Mouse (Mus musculus) T-helper 1 cell (primary cell): ENCODE results near the gene Kat5.

ENCODE experiments used
- in situ Hi-C: fragments of 300-600 bp; cut with MboI, MseI; formaldehyde crosslinking; loops from one replicate; pipeline ENCODE4 v1.15.1; 2025; ENCODE audit warnings: high pct_unique_total_duplicates

Gene Kat5

DNA sequence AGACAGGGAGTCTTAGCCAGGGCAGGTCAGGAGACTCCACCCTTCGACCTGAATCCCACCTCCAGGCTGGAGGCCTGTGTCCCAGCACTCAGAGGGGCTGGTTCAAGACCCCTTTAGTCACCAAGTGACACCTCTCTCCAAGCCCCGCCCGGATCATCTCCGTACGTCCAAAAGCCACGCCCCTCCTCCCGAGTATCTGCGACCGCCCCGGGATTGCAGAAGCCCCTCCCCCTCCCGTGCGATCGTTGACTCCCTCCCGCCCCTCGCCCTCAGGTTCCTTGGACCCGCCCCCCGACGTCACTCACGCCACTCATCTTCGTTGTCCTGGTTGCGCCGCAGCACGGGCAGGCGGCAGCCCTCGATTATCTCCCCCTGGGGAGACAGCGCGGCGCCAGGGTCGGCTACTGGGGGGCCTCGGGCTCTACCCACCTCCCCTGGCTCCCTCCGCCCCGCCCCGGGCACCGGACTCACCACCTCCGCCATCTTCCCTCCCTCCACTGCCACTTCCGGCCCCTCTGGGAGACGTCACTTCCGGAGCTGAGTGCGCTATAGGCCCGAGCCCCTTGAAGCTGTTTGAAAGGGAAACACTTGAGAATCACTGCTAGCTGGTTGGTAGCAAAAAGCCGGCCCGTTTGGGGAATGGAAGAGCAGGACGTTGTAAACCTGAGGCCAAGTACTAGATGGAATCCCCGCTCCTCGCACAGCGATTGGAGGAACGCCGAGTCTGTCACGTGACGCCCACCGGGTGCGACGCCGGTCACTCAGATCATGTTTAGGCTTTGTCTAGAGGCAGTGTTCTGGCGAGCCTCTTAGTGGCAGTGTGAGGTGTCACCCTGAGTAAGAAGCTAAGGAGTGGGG lies at the start of gene Kat5:
Gene Kat5, minus strand, starts transcription at position 691 of the 858 bp plus-strand sequence.
- in situ Hi-C loops, result no loop called here

DNA sequence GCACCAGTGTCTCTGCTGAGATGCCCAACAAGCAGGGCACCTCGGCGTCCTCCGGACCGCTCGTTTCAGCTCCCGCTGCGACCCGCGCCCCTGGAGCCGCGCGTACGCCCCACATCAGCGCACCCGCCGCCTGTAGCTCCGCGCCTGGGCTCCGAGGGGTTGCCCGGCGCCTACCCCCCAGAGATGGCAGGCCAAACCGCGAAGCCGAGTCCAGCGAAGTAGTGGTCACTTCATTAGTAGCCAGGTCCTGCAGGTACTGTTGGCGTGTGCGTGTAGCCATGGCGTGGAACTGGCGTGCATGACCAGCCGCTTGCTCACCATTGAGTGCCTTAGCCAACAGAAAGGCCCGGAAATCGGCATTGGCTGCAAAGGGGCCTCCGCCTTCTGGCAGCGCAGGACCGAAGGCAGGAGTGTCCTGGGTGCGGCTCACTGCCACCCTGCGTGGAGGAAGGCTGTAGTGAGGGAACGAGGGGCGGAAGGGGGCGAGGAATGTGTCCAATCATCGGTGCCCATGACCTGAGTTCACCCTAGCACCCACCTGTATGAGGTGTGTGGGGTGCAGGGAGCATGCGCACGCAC lies 44.8 kb upstream of the Kat5 start:
- in situ Hi-C loops, result no loop called here

DNA sequence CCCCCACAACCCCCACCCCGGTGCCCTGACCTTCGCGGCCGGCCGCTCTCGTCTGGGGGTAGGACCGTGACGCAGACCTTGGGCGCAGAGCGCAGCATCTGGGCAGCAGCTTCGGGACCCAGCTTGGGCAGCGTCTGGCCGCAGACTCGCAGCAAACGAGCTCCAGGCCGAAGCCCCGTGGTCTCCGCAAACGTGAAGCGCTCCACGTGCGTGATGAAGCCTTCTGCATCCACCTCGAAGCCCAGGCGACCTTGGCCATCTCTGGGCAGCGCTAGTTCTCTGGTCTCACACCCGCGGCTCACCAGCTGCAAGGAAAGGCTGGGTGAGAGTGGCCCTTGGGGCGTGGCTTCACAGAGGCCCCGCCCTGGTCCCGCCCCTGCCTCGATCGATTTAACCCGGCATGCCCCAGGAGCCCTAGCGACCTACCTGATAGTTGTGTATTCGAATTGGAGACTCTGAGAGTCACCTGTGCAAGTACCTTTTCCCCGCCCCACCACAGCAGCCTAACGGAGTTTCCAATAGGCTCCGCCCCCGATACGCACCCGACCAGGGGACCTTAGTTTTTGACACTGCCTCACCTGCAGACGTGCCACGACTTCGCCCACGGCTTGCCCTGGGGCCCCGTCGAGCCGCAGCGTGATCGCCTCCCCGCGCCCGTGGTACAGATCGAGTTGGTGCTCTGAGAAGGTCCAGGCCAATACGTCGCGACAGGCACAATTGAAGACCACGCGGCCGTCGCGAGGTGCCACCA lies 44.1 kb upstream of the Kat5 start:
- in situ Hi-C loops, result no loop called here

DNA sequence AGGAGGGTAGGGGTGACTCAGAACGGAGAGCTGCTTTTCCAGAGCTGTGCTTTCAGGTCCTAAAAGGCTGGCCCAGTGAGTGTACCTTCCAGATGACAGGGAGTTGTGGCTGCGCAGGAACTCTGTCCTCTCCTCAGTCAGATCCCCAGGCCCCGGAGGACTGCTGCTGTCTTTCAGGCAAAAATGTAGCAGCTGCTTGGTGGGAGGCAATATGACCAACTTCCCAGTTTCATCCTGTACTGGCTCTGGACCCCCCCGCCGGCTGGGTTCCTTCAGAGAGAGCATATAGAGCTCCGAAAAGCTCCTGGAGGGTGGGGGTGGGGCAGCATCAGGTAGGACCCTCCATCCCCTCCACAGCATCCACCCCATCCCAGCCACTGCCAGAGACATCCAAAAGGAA lies 42.5 kb upstream of the Kat5 start:
- in situ Hi-C loops, result no loop called here

DNA sequence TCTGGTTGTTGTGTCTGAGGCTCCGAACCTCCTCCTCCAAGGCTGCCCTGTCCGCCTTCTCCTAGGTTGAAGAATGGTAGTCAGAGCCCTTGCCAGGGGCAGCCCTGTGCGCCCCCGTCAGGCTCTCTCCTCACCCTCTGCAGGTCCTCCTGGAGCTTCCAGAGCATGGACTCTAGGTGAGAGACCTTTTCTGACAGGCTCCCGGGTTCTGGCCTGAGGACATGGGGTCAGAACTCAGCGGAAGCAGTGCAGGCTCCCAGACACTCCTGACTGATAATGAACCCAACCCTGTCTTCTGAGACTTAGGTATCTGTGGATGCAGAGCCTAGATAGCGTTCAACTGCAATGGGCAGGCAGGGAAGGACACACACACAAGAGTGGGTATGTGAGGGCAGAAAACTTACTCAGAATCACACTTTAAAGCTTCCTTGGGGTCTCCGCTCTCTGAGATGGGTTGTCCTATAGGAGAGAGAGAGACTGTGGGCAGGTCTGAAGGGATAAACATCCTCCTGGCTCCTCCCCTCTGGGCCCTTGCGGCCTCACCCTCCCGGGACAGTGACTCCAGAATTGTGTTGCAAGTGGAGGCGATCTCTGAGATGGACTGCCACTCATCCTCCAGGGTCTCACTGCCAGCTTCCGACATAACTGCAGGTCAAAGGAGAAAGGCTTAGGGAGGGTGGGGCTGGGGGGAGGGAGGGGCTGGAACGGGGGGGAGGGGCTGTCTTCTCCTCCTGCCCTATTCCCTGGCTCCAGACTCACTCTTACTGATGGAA lies 41.7 kb upstream of the Kat5 start:
- in situ Hi-C loops, result no loop called here

DNA sequence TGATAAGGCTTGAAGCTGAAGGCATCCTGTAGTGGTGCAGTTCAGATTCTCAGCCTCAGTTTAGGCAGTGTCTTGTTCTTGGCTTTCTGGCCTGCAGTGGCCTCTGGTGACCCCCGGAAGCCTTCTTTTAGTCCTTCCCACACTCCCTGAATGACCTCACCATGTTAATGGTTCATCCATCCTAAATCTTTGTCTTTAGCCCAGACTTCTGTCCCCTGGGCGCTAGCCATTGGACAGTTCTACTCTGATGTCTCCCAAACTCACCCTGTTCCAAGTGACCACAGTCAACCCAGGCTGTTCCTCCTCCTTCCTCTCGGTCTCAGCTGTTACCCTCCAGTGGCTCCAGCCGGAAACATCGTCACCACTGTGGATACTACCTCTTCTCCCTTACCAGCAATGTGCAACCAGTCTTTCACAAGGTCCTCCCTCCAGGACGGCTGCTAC lies 39.3 kb upstream of the Kat5 start:
- in situ Hi-C loops, result no loop called here

DNA sequence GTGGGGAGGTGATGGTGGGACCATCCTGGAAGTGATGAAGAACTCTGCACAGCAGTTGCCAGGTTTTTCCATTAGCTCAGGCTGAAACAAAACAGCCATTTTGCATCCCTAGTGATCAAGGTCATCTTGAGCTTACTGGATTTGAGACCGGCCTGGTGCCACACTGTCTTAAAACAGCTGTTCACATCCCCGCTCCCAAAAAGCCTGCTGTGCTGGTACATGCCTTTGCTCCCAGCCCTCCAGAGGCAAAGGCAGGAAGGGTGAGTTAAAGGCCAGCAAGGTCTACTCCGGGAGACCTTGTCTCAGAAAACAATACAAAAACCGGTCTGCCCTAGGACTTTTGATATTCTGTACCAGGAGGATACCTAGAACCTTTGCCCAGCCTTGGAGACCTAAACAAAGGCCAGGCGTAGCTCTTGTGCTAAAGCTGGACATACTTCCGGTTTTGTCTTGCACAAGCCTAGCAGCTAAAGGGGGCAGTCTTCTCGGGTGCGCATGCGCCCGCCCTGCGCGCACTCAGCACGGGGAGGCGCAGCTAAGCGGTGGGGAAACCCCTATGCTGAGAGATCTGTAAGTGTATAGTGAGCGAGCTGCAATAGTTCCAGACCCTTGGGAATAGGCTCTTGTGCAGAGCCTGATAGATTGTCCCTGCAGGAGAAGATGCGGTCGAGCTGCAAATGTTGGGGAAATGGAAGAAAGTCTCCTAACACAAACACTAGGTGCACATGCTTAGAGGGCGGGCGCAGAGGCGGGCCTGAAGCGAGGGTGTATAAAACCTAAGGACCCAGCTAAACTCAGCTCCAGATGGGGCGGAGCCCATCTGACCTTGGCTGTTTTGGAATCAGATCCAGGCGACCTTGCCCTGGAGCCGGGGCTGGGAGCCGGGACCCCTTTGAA lies 38.6 kb upstream of the Kat5 start:
- in situ Hi-C loops, result no loop called here

DNA sequence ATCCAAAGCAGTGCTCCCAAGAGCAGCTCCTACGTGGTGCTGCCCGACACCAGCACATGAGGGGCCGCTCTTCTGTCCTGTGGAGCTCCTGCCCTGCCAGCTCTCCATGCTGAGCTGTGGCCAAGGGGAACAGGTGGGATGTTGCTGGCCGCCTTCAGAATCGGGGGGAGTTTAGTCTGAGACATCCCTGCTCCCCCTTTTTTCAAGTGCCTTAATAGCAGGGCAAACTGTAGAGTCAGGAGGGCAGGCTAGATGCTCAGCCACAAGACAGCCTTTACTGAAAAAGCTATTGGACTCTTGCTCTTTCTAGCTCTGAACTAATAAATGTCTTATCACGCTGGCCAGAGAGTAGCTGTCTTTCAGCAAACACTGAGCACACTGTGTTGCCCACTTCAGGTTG lies 37.8 kb upstream of the Kat5 start:
- in situ Hi-C loops, result no loop called here

DNA sequence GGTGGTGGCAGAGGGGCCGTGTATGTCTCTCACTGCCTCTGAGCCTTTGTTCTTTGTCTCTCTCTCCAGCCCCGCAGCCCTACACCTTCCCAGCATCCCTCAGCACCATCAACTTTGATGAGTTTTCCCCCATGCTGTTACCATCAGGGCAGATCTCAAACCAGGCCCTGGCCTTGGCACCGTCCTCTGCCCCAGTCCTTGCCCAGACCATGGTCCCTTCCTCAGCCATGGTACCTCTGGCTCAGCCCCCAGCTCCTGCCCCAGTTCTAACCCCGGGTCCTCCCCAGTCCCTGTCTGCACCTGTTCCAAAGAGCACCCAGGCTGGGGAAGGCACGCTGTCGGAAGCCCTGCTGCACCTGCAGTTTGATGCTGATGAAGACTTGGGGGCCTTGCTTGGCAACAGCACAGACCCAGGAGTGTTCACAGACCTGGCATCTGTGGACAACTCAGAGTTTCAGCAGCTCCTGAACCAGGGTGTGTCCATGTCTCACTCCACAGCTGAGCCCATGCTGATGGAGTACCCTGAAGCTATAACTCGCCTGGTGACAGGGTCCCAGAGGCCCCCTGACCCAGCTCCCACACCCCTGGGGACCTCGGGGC lies 36.8 kb upstream of the Kat5 start:
- in situ Hi-C loops, result no loop called here

DNA sequence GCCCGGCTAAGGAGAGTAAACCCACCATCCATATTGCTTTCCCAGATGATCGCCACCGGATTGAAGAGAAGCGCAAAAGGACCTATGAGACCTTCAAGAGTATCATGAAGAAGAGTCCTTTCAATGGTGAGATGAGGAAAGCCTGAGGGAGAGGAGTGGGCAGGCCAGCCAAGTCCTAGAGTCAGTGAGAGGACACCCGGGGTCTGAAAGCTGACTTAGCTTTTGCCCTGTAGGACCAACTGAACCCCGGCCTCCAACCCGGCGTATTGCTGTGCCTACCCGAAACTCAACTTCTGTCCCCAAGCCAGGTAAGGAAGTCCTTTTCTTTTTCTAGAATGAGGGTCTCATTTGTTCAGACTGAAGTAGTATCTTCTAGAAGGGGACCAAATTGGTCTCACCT lies 35.2 kb upstream of the Kat5 start:
- in situ Hi-C loops, result no loop called here

DNA sequence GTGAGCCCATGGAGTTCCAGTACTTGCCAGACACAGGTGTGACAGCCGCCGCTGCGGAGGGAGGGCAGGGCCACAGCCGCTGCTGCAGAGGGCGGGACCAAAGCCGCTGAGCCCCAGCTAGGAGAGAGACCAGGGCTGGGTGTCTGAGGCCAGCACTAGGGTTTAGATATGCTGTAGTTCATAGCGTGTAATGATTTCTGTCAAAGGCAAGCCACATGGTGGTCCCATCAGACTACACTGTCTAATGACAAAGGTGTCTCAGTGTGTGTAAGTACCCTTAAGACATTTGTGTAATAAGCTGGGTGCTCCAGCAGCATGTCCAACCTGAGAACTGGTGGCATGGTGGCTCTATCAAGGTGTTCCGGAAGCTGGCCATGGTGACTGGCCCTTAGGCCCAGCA lies 31.6 kb upstream of the Kat5 start:
- in situ Hi-C loops, result no loop called here

DNA sequence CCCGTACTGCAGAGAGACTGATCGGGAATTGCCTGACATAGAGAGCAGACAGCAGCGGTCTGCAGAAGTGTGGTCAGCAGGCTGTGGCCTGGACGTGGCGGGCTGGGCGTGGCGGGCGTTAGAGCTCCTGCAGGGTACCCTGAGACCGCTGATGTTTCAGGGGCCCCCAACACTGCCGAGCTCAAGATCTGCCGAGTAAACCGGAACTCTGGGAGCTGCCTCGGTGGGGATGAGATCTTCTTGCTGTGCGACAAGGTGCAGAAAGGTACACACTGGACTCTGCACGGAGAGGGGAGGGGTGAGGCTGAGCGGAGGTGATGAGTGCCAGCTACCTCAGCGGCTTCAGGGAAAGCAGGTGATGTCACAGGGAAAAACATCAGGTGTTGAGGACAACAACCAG lies 31.0 kb upstream of the Kat5 start:
- in situ Hi-C loops, result no loop called here

DNA sequence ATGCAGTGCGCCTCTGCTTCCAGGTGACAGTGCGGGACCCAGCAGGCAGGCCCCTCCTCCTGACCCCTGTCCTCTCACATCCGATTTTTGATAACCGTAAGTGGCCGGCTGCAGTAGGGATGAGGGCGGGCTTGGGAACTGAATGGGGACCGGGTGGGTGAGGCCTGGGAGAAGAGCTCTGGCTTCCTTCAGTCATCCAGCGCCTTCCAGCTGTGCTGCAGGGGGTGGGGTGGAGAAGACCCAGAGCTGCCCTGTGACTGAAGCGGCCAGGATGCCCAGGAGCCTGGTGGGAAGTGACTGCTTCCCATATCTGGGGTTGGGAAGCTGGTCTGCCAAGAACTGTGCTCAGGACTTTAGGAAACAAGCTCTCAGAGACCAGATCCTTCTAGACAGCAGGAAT lies 30.3 kb upstream of the Kat5 start:
- in situ Hi-C loops, result no loop called here

DNA sequence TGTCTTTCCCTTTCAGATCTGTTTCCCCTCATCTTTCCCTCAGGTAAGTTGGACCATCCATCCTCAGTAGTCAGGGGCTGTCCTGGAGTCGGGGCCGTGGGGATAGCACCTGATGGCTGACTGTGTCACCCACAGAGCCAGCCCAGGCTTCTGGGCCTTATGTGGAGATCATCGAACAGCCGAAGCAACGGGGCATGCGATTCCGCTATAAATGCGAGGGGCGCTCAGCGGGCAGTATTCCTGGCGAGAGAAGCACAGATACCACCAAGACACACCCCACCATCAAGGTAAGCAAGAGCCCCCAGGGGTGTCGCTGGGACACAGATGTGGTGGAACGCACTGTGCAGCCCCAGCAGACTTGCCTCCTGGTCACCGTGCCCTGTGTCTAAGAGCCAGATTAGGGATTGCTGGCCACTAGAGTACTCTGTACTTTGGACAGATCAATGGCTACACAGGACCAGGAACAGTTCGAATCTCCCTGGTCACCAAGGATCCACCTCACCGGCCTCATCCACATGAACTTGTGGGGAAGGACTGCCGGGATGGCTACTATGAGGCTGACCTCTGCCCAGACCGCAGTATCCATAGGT lies 28.5 kb upstream of the Kat5 start:
- in situ Hi-C loops, result no loop called here

DNA sequence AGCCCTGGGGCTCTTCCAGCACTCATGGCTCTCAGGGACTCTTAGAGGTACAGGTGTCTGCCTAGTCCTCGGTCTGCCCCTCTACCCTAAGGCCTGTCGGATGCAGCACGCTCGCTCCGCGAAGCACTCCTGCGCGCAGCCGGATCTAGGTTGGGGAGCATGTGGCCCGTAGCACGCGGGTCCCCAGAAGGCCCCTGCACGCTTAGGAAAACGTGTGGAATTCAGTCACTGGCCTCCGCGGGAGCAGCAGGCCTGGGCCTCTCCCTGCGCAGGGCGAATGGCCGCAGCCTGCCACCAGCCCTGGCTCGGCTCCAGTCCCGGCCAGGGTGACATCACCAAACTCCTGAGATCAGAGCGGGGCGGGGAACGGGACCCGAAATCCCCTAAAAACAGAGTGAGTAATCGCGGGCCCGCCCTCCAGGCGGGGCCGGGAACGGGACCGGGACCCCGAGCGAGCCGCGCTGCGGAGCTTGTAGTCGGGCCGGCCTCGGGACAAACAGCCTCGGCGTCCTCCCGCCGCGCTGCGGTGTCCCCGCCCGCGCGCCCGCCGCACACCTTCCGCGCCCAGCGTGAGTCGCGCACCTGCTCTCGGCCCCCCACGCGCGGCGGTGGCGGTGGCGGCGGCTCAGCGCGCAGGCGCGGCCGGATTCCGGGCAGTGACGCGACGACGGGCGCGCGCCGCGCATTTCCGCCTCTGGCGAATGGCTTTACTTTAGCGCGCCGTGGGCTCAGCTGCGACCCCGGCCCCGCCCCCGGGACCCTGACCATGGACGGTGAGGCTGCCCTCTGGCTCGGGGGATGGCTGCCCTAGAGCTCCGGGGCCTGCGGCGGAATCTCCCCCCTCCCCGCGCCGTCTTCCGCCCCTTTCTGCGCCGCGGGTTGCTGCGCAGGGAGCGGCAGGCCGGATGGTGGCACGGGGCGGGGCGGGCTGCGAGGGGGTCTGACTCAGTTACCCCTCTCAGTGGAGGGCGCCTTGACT lies 27.3 kb upstream of the Kat5 start, which contains the start of gene Rela:
Gene Rela, plus strand, starts transcription at position 415 of the 979 bp plus-strand sequence.
- in situ Hi-C loops, result no loop called here

DNA sequence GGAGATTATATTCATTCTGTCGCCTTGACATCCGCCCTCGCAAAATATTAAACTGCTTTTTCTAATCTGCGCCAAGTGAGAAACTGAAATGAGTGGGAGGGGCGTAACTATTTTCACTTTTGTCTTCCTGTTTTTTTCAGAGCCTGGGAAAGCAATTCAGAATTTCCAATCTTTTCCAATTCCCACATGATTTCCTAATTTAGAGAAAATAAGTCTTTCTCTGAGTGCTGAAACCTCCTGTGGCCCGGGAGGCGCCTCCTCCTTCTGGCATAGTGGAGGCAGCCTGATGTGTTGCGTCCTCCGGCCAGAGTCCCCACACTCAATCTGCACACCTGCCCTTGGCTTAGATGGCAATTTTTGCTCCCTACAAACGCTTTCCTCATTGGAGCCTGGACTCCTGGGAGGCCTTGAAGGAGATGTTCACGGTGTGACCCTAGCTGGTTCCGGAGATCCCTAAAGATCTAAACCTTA lies 26.6 kb upstream of the Kat5 start:
- in situ Hi-C loops, result no loop called here

DNA sequence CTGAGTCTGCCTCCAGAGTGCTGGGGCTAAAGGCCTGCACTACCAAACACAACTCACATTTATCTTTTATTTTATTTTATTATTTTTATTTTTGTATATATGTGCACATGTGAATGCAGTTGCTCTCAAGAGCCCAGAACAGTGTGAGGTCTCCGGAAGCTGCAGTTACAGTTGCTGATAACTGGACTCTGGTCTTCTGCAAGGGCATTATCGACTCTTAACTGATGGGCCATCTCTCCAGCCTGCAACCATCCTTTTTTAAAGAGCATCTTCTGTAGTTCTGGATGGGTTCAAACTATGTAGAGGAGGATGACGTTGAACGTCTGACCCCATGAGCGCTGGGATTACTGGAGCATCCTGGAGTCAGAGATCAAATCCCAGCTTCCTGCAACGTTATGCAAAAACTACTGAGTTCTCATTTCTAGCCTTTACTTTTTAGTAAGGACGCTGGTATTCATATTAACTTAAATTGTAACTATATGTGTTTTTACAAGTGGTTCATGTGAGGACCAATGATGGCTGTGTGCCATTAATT lies 26.1 kb upstream of the Kat5 start:
- in situ Hi-C loops, result no loop called here

DNA sequence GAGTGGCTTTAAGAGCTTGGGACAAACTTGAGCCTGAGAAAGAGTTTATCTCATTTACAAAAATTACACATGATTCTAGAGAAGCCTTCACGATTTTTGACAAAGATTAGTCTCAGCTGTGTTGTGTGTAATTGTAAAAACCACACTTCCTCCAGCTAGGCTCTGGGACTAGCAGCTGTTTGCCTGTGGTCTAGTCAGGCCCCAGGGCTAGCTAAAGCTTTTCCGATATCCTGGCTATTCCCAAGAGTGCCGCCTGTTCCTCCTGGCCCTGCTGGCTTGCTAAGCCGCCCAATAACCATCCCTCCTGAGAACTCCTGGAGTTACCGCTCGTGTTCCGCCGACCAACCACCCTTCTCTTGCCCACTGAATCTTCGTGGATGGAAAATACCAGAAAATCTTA lies 22.1 kb upstream of the Kat5 start:
- in situ Hi-C loops, result no loop called here
